Mouse (Mus musculus) urinary bladder, postnatal 4 days (tissue): Measurements from ENCODE around the gene Ntng1.

Source experiments
- DNase-seq, 2 experiments: peaks; one replicate each; pipeline ENCODE4 v3.0.0; 2021 to 2022; ENCODE audit warnings: low spot score in 2 of 2

The Ntng1 gene

DNA sequence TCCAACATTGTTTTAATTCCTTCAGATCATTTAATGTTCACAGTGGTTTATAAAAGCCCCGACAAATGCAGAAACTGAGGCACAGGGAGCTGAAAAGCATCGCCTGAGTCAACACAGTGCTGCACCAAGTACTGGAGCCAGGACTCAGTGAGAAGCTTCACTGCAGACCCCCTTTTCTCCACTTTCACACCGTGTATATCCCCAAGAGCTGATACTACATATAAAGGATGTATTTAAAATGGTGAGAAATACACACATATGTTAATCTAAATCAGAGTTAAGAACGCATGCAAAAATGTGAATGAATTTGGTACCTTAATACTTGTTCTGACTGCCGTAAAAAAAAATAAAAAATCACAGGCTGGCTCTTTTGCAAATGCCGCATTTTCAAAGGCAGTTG lies 88.4 kb downstream of the Ntng1 start:
- no peak for DNase-seq

DNA sequence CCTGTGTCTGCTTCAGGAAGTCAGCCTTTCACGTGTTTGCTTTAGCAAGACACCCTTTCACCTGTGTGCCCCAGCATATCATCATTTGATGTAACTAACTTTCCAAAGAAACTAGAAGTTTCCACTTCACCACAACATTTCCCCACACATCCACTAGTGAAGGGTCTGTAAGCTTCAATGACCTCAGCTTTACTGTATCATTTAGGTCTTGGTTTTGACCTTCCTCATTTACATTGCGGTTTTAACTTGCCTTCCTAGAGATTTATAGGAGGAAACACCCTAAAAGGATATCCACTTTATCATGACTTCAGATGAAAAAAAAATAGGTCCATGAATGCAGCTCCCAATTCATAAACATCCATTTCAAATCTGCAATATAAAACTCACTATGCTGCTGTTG lies 89.7 kb downstream of the Ntng1 start:
- DNase-seq: no peak

DNA sequence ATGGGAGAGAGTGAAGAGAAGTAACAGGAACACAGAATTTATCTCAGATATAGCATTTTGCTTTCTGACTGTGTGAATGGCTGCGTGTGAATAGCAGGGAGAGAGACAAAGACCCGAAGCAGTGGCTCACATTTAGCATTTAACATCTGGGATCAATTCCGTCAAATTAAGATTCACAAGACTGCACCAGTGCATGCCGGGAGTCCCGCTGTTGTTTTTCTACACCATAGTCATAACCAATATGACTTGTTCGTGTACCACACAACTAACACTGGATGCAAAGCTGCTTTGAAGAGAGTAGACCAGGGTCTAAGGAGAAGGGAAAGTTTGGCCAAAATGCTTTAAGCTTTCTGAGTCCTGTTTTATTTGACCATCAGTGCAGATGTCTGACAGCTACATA lies 95.7 kb downstream of the Ntng1 start:
- no peak for DNase-seq

DNA sequence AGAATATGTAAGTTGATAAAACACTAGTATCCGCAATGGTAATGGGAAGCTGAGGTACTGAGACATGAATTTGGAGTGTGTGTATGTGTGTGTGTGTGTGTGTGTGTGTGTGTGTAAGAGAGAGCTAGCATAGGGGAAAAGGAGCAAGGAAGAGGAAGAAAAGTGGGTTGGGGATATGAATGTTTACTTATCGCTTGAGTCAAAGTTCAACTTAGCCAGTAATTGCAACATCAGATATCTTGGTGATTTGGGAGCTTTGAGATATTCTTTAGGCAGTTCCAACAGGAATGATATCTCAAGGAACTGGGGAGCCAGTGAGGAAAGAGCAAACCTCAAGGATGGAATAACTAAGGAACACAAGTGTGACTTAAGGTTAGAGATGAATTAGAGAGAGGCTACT lies 97.1 kb downstream of the Ntng1 start:
- DNase-seq: no peak

DNA sequence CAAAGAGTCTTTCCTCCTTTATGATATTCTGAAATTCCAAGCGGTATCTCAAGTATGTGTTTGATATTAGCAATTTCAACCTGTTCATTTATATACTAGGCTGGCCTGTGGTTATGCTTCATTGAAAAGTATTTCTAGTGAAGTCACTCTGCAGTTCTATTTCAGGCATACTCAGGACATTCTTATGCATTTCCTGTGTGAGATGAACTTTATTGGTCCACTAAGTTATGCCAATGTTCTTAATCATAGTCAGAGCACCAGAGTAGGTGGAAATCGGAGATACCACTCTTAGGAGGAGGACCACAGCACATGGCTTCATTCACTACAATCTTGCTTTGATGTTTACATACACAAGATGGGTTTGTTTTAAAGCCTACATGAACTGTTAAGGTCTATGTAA lies 99.6 kb downstream of the Ntng1 start:
- no peak for DNase-seq

DNA sequence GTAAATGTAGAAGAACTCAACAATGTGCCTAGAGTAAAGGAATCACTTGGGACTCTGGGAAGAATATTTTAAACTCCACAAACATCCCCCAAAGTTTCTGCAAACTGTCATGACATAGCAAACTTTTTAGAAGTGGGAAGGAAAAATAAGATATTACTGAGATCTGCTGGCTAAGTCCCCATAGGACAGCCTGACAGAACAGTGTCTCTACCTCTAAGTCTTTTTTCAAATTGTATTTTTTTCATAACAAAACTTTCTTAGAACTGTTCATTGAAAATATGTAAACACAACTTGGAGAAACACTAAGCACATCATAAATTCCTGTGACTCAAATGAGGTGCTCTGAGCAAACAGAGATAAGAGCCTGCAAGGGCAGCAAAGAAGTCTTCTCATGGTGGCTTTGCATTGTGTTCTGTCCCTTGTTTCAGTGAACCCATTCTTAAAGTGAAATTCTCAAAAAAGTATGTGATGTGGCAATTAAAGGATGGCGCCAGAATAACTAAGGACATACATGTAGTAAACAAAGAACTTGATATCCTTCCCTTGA lies 100.1 kb downstream of the Ntng1 start:
- no peak for DNase-seq

DNA sequence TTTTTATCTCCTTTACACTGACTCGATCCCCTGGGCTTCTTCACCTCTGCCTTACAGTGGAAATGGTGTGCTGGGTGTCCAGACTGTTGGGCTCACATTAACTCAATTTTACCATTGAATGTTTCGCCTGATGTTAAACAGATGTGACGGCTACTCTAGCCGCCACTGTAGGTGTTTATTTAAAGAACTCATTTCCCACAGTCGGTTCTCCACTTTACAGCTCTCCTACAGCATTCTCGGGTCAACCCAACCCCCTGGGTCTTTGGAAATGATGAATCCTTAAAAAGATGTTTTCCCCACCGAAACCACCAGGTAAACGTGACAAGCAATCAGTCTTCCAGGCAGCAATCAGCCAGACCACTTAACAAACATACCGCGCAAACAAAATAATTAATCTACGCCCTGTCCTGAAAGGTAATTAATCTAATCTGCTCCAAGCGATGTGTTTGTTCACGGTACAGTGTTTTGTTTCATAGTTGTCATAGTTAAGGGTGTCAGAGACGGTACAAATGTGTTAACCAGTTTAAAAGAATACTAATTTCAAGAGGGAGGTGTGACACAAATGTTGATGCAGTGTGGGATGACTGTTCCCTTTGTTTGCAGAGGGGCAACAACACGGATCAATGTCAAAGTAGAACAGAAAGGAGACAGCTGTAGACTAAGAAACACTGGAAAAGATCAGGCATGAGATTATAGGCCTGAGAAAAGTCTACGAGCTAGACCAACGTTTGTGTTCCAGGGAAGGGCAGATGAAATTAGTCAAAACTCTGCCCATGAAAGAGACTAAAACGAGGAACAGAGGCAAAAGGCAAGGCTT lies 120.8 kb downstream of the Ntng1 start:
- no peak for DNase-seq

DNA sequence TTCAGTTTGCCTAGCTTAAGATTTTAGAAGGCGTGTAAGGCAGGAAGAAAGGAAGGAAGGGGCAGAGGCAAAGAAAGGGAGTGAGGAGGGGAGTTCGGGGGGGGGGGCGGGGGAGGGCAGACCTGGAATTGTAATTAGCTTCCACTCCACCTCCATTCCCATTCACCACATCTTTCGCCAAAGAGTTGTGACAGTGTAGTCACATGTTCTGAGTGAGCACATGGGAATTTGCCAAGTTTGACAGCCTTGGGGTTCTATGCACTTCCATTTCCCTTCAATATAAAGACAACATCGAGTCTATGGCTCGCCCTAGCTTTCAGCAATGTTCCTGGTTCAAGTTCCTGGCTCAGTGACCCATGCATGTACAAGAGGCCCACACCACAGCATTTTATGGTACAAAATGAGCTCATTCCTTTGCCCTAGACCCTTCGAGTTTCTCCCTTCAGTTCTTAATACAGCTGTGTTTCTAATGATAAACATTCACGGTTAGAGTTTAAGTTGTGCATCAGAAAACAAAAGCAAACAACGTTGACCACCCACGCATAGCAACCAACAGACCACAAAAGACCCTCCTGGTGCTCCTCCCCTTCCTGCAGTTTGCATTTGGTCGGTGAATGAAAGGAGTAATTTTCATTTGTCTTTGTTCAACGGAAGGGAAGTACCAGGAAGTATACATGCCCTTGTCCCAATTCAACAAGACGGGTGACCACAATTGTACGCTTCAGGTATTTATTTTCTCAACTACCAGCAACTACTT lies 132.8 kb downstream of the Ntng1 start:
- no peak for DNase-seq

DNA sequence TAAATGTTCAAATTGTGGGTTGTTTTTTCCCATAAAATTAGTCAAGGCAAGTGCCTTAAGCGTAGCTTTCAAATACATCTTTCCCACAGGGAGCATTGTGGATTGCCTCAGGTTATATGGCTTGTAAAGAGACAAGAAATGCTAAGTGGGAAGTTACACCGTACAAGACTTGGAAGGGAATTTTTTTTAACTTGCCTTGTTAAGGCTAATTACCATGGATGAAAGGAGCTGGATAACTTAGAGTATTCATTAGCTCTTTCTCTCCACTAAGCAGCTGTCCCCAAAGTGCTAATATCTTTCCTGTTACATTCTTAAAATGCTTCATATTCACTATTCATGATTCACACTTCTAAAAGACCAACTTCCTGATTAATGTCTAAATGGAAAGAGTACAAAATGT lies 133.4 kb downstream of the Ntng1 start:
- no peak for DNase-seq

DNA sequence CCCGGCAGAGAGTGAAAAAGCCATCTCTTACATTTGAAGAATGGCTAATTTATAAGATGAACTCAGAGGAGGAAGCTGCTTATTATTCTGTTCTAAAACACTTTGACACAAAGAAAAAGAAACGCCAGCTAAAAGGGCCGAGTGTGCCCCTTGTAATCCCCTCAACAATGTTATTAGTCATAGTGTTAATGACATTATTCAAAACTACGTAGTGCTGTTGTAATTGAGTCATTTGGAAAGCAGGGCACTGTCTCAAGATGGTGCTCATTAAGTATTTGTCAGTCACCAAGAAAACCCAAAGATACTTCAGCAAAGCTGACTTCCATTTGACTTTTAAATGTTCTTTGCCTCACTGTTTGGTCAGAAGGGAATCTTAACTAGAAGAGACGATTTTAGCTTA lies 143.5 kb downstream of the Ntng1 start:
- no peak for DNase-seq

DNA sequence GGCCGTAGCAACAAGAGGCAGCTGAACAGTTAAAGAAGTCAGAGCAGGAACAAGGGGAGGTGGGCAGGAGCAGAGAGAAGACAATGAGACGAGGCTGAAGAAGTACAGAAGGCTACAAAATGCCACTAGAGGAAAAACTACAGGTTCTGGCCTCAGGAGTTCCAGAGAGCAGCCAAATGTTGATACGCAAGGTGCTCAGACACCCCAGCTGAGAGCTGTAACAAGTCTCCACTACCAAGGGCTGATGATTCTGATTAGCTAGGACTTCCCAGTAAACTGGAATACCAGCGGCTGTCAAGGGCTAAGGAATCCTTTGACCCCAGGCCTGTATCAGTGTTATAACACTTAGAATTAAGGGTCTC lies 148.2 kb downstream of the Ntng1 start:
- no peak for DNase-seq

DNA sequence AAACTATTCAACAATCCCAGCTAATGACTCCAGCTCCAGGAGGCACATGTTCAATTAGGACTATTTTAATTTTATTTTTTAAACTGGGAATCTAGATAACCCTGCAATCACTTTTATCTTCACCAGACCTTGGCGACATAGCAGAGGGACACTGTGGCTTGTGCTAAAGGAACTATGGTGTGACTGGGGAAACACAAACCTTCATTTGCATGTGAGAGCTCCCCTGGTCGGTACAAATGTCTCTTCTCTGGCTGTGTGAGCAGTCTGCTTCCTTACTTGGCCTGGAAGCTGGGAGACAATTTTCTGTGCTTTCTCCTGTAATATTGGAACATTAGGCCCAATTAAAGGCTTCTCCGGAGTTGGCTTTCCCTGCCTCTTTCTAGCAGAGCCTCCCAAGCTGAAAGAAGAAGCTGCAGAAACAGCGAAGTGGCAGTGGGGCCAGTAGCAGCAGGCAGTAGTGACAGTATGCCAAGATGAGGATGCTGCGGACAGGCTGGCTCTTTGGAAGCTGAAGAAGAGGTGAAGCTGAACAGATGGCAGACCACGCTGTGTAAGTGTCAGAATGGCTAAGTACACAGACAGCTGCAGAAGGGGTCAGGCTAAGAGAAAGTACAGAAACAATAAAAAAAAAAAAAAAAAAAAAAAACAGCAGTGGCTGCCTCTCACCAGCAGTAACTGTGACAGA lies 148.7 kb downstream of the Ntng1 start:
- no peak for DNase-seq

DNA sequence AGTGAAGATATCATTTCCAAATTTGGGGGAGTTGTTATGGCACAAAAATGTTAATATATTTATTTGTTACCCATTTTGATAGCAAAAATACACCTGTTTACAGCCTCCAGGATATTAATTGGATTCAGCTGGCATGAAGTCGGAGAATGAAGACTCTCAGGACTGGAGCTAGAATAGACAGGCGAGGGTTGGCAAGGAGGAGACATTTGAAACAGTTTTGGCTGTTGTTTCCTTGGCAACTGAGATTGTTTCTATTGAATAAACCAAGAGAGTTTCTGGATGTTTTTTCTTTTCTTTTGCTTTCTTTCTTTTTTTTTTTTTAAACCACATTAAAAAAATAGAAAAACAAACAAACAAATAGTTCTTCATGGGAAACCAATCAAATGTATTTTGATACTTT lies 159.7 kb downstream of the Ntng1 start:
- DNase-seq: no peak

DNA sequence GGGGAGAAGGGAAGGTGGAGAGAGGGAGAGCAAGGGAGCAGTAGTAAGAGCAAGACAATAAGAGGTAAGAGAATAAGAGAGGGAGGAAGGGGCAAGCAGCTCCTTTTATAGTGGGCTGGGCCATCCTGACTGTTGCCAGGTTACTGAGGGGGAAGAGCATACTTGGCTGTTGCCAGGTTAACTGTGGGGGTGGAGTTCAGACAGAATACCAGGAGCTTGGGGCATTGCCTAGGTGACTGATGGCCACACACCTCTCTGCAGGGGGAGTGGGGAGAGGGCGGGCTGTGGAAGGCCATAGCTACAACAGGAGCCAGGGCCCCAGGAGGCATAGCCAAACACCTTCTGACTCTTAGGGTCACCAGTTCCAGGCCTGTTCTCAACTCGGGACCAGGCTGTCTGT lies 166.2 kb downstream of the Ntng1 start:
- no peak for DNase-seq

DNA sequence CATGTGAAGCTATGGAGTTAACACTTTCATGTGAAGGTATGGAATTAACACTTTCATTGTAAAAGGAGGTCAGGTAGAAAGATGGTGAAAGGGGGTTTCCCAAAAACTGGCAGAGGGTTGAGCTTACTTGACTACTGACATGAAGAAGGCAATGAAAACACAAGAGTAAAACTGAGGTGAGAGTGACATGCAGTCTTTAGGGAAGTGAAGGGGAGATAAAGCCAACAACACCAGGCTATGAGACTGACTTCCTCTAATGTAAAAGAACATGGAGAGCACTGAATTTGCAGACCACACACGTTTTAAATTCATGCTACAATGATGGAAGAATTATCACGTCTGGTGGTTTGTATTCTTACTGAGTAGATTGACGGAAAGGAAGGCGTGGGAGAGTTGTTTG lies 168.7 kb downstream of the Ntng1 start:
- no peak for DNase-seq

DNA sequence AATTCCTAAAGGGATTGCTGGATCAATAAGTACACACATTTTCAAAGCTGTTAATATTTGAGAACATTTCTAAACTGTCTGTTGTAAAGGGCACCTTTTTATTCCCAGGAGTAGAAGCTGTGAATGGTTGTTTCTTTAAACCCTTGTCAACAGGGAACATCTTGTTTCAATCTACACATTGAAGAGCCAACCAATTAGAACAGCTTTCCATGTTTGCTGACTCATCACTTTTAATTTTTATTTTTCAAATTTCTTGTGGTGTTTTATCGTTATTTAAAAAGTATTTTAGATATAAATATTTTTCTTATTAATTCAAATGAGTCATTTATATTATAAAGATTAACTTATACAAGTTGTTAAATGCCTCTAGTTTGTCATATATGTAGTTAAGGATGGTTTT lies 172.3 kb downstream of the Ntng1 start:
- no peak for DNase-seq

DNA sequence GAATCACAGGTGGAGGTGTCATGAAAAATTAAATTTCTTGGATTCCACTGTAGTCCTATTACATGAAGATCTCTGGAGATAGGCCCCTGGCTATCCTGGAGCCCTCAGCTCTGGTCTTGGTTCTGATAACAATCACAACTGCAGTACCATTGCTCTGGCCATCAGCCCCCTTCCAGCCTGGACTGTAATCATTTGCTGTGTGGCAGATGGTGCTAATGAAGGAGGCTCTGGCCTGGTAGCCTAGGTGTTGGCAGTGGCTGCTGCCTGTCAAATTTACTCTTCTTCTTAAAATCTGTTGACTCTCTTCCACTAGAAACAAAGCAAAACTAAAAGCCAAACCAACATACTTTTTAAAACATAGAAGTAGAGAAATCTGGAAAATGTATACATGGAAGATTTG lies 173.6 kb downstream of the Ntng1 start:
- DNase-seq: no peak

DNA sequence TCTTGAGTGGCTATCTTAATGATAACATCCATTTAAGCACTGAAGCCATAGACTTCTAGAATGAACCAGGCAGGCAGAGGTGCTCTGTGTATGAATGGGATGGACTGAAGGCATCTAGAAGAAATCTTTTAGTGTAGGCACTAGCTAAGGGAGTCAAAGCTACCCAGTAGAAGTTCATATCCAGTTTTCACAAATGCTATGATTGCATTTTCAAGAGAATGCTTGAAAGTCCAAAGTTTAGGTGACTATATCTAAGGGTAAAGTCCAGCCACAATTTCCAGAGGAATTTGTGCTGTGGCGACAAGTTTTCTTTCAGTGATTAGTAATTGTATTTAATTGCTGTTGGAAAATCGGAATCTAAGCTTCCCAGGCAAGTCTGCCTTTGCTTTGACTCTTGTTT lies 181.2 kb downstream of the Ntng1 start:
- DNase-seq: no peak

DNA sequence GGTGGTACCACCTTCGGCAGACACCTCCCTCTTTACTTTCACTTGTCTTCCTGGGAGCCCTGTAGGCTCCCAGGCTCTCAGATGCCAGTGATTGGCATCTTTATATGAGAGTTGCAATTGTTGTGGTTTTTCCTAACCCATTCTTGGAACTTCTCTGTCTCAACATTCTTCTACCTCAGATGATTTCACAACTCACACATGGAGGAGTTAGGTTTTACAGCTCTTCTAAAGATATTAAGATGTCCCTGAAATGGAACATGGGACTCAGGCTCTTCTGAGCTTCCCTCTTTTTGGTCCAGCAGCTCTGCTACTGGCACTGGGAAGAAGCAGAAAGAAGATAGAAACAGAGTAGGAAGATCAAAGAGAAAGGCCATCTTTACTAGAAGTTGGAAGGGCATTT lies 200.9 kb downstream of the Ntng1 start:
- no peak for DNase-seq

DNA sequence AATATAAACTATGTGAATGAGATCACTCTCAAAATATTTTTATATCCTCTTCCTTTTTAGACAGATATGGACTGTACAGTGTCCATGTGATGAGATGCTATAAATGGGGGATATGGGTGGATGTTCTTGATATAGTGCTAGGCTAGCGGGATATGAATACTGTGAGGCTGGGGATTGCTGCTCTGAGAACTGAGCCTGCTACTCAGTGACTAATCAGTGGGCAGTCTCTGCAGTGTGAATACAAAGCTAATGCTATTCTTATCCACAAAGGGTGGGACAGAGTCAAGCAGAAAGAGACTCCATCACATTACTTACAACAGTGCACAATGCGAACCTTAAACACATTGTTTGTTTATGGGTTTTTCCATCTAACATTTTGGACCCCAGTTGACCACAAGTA lies 206.2 kb downstream of the Ntng1 start:
- no peak for DNase-seq

DNA sequence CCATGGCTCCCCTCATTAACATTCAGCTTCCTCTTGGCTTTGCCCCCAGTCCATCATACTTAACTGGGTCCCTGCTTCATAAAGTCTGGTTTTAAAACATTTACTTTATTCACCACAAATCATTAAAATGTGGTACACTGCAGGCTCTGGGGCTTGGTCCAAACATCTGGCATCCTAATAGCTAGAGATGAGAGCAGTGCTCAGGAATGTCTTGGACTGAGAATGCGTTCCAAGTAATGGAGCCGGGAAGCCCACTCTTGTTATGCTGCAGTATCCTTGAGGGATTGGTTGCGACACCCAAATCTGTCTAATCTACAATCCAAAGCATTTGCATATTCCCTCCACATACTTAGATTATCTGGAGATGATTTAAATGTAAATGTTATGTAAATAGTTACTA lies 207.5 kb downstream of the Ntng1 start:
- DNase-seq: no peak

DNA sequence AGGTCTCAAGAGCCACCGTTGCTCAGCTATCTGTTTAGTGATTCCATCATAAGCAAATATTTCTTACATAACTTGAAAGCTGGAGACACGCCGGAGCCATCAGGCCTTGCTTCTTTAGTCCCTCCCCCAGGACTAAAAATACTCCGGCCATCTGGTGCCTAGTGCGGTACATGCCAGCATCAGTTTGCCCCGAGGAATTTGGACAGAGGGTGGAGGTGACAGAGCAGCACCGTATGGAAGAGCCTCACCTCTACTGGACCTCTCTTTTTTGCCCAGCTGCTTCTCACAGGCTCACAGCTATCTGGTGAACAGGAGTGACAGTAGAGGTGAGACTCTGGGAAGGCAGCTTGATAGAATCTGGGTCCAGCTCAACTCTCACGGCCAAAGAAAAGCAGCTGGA lies 211.6 kb downstream of the Ntng1 start:
- DNase-seq: no peak

DNA sequence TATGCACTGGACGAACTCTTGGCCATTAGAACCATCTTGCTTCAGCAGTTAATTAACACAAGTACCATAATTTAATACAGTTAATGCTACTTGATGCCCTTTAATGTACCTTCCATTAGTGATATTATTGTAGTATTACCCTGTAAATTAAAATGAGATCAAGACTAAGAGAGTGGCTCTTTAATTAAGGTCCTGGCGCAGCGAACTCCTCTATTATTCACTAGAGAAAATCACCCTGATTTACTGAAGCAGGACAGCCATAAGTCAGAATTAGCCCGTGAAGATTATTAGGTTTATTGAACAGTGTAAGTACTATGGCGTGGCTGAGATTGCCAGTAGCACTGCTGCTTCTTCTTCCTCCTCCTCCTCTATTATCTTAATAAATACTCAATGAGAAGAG lies 212.8 kb downstream of the Ntng1 start:
- no peak for DNase-seq
